Mouse (Mus musculus): ENCODE measurements around the gene Trim26. TPM values are rescaled to one million over a fixed set of nuclear protein-coding genes. Genes with fewer than 3 reads are reported as not detected.
A peak's percentile ranks its signal among the peaks of the same experiment; 100 is the strongest.

Trim26 gene
- total and polyA plus RNA-seq, 3 experiments: 17.0 to 19.3 (median 19.1) TPM

DNA sequence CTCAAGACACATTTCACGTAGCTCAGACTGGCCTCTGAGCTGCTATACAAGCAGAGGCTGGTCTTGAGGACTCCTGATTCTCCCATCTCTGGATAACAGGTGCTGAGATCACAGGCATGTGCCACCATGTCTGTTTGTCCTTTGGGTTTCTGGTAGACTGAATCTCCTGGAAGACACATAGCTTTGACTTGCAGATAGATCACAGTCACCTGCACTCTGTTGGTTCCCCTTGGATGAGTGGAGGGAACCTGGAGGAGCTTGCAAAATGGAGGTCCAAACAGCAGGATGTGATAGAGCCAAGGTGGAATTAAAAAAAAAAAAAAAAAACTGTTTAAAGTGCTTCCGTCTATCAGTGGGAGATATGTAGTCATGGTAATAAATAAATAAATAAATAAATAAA lies 31.9 kb downstream of the Trim26 start:
- Histone ChIP-seq H3K27me3 (ENCODE audit: control insufficient read depth, insufficient read depth, low read length) (peaks cover 9% of the 10 kb centered on the region), H3K79me2 (replicated peaks; ENCODE audit: control insufficient read depth, insufficient read depth, low read length) (no peaks in the 10 kb centered on the region), H3K4me3 (no peak overlapping the region), H3K9ac (ENCODE audit: low read depth, low read length) (no peak overlapping the region), H3K27ac (no peak overlapping the region), H3K36me3 (ENCODE audit: control insufficient read depth, insufficient read depth, low read length) (no peaks in the 10 kb centered on the region), H3K4me1 (ENCODE audit: control insufficient read depth, insufficient read depth, low read length) (no peaks in the 10 kb centered on the region)
- intact Hi-C loops (cut with DNase I): no loop called here
- TF ChIP-seq EP300 (IDR thresholded peaks at IDR 0.05; ENCODE audit: insufficient read depth, low read depth, low read length) (no peak), CTCF (IDR thresholded peaks at IDR 0.05) (no peak), POLR2A (IDR thresholded peaks at IDR 0.05; ENCODE audit: insufficient read depth, low read depth, low read length) (no peak)
- DNase-seq: no peak
- 86% methylated on average over 2 of the region's 2 CpGs for WGBS

GRCm38 (mm10) chr17:36869284-36869954 lies 32.5 kb downstream of the Trim26 start, which contains the start of gene Trim10:
Gene Trim10 (plus strand): TSS chr17:36869574.
- DNase-seq: no peak
- H3K36me3 ChIP-seq (ENCODE audit: control insufficient read depth, insufficient read depth, low read length): no peaks in the 10 kb centered on the region
- no peaks in the 10 kb centered on the region for H3K4me1 ChIP-seq (ENCODE audit: control insufficient read depth, insufficient read depth, low read length)
- intact Hi-C loops (cut with DNase I): no loop called here
- peaks cover 9% of the 10 kb centered on the region for H3K27me3 ChIP-seq (ENCODE audit: control insufficient read depth, insufficient read depth, low read length)
- 64% methylated on average over 4 of the region's 4 CpGs for WGBS
- H3K27ac ChIP-seq: no peak within 1 kb of the TSS
- no peak for TF ChIP-seq EP300 (IDR thresholded peaks at IDR 0.05; ENCODE audit: insufficient read depth, low read depth, low read length)
- no peak for TF ChIP-seq CTCF (IDR thresholded peaks at IDR 0.05)
- no peak for TF ChIP-seq POLR2A (IDR thresholded peaks at IDR 0.05; ENCODE audit: insufficient read depth, low read depth, low read length)
- no peak within 1 kb of the TSS for H3K4me3 ChIP-seq
- H3K9ac ChIP-seq (ENCODE audit: low read depth, low read length): no peak within 1 kb of the TSS
- H3K79me2 ChIP-seq (replicated peaks; ENCODE audit: control insufficient read depth, insufficient read depth, low read length): no peaks in the 10 kb centered on the region

DNA sequence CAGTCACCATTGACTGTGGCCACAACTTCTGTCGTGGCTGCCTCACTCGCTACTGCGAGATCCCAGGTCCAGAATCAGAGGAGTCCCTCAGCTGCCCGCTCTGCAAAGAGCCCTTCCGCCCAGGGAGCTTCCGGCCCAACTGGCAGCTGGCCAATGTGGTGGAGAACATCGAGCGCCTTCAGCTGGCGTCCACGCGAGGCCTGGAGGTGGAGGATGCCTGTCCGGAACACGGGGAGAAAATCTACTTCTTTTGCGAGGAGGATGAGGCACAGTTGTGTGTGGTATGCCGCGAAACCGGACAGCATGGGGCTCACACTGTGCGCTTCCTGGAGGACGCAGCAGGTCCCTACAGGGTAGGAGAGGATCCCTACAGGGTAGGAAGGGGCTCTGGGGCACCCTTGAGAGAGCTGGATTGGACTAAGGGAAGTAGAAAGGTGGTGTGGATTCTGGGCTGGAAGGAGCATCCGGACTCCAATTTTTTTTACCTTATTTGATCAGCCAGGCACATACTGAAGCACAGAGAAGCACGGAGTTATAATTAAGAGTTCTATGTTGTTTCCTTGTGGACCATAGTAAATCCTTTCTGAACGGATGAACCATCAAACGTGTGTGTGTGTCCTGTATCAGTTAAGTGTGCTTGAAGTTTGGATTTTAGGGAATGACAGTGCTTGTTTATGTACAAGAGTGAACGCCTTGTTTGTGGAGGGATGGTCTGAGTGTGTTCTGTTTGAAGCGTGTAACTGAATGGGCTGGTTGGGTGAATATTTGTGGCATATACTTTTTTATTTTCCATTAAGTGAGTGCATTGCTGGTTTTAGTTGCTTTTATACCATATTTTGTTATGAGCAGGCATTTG lies 33.2 kb downstream of the Trim26 start:
- 49% methylated on average over 25 of the region's 25 CpGs for WGBS
- intact Hi-C loops (cut with DNase I): no loop called here
- no peak for TF ChIP-seq EP300 (IDR thresholded peaks at IDR 0.05; ENCODE audit: insufficient read depth, low read depth, low read length)
- TF ChIP-seq POLR2A (IDR thresholded peaks at IDR 0.05; ENCODE audit: insufficient read depth, low read depth, low read length): no peak
- no peak for TF ChIP-seq CTCF (IDR thresholded peaks at IDR 0.05)
- H3K27me3 ChIP-seq (ENCODE audit: control insufficient read depth, insufficient read depth, low read length): peaks cover 9% of the 10 kb centered on the region
- H3K4me3 ChIP-seq: no peak overlapping the region
- no peaks in the 10 kb centered on the region for H3K4me1 ChIP-seq (ENCODE audit: control insufficient read depth, insufficient read depth, low read length)
- H3K36me3 ChIP-seq (ENCODE audit: control insufficient read depth, insufficient read depth, low read length): no peaks in the 10 kb centered on the region
- DNase-seq: peak in 1 of 2 experiments; percentile 12
- no peaks in the 10 kb centered on the region for H3K79me2 ChIP-seq (replicated peaks; ENCODE audit: control insufficient read depth, insufficient read depth, low read length)
- no peak overlapping the region for H3K27ac ChIP-seq
- H3K9ac ChIP-seq (ENCODE audit: low read depth, low read length): no peak overlapping the region

DNA sequence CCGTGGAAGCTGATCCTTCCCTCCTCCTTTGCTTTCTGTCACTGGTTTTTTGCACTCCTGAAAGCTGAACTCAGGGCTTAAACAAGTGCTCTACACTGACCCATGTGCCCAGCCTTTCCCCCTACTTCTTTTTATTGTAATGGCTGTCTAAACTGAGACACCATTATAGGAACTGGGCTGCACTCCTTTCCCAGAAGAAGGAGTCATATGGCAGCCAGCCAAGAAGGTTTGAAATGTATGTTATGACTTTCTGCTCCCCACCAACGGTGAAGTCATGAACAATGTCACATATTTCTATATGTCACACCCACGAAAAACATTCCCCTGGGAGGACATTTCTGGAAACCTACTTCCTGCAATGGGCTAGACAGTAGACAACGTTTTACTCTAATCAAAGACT lies 37.7 kb downstream of the Trim26 start:
- no peak overlapping the region for H3K9ac ChIP-seq (ENCODE audit: low read depth, low read length)
- no peak overlapping the region for H3K27ac ChIP-seq
- intact Hi-C loops (cut with DNase I): no loop called here
- 35% methylated on average over 4 of the region's 4 CpGs for WGBS
- H3K4me1 ChIP-seq (ENCODE audit: control insufficient read depth, insufficient read depth, low read length): no peaks in the 10 kb centered on the region
- no peak for TF ChIP-seq EP300 (IDR thresholded peaks at IDR 0.05; ENCODE audit: insufficient read depth, low read depth, low read length)
- no peak for TF ChIP-seq CTCF (IDR thresholded peaks at IDR 0.05)
- no peak for TF ChIP-seq POLR2A (IDR thresholded peaks at IDR 0.05; ENCODE audit: insufficient read depth, low read depth, low read length)
- no peaks in the 10 kb centered on the region for H3K27me3 ChIP-seq (ENCODE audit: control insufficient read depth, insufficient read depth, low read length)
- H3K79me2 ChIP-seq (replicated peaks; ENCODE audit: control insufficient read depth, insufficient read depth, low read length): no peaks in the 10 kb centered on the region
- no peak overlapping the region for H3K4me3 ChIP-seq
- DNase-seq: no peak
- no peaks in the 10 kb centered on the region for H3K36me3 ChIP-seq (ENCODE audit: control insufficient read depth, insufficient read depth, low read length)

DNA sequence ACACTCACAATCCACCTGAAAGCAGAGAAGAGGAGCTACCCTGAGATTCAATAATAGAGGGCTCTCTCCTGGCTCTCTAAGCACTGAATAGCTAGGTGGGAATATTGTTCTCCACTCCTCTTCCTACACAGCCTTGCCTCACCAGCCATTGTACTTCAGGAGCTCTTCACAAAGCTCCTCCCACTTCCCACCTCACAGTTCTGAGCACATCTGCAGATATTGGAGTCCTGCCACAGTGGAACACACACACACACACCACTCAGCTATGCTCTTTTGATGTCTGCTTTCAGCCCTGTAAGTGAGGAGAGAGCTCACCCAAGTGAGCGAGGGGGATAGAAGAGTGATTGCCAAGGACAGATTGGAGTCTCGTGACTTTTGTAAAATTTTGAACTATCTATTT lies 46.4 kb downstream of the Trim26 start:
- Histone ChIP-seq H3K36me3 (ENCODE audit: control insufficient read depth, insufficient read depth, low read length) (no peaks in the 10 kb centered on the region), H3K27ac (no peak overlapping the region), H3K4me3 (no peak overlapping the region), H3K27me3 (ENCODE audit: control insufficient read depth, insufficient read depth, low read length) (no peaks in the 10 kb centered on the region), H3K9ac (ENCODE audit: low read depth, low read length) (no peak overlapping the region), H3K79me2 (replicated peaks; ENCODE audit: control insufficient read depth, insufficient read depth, low read length) (no peaks in the 10 kb centered on the region), H3K4me1 (ENCODE audit: control insufficient read depth, insufficient read depth, low read length) (no peaks in the 10 kb centered on the region)
- DNase-seq: no peak
- WGBS: 50% methylated on average over 2 of the region's 2 CpGs
- intact Hi-C loops (cut with DNase I): no loop called here
- TF ChIP-seq POLR2A (IDR thresholded peaks at IDR 0.05; ENCODE audit: insufficient read depth, low read depth, low read length): no peak
- no peak for TF ChIP-seq CTCF (IDR thresholded peaks at IDR 0.05)
- TF ChIP-seq EP300 (IDR thresholded peaks at IDR 0.05; ENCODE audit: insufficient read depth, low read depth, low read length): no peak

Data from heart, adult 2 months (tissue).